Mouse (Mus musculus) brown adipose tissue, adult 24 weeks (tissue): ENCODE measurements around the gene Gsg1. TPM values are rescaled to one million over a fixed set of nuclear protein-coding genes. Genes with fewer than 3 reads are reported as not detected.
A peak's percentile ranks its signal among the peaks of the same experiment; 100 is the strongest.

Experiments
- H3K27ac ChIP-seq: fragments of 200-500 bp; replicated peaks from 2 replicates; pipeline ENCODE4 v1.5.1; 2012; ENCODE audit warnings: low read depth, mild to moderate bottlenecking, low read length
- H3K4me1 ChIP-seq: fragments of 200-500 bp; 2 replicates; pipeline ENCODE4 v1.6.1; 2012; ENCODE audit warnings: low read length, mixed read lengths; ENCODE audit not compliant: control insufficient read depth, insufficient read depth, insufficient read length
- H3K4me3 ChIP-seq: fragments of 200-500 bp; 2 replicates; pipeline ENCODE4 v1.5.1; 2012; ENCODE audit warnings: low read depth, mild to moderate bottlenecking, low read length, moderate library complexity; ENCODE audit not compliant: insufficient read depth
- polyA plus RNA-seq: library from polyadenylated mRNA; stranded (reverse); fragments of >200 nt; gene quantifications from 2 replicates; pipeline ENCODE4 v1.2.4, GENCODE M21; 2012; ENCODE audit not compliant: missing spikeins, insufficient read depth, insufficient read length

Gsg1 gene
- not detected in 2 replicates for polyA plus RNA-seq

DNA sequence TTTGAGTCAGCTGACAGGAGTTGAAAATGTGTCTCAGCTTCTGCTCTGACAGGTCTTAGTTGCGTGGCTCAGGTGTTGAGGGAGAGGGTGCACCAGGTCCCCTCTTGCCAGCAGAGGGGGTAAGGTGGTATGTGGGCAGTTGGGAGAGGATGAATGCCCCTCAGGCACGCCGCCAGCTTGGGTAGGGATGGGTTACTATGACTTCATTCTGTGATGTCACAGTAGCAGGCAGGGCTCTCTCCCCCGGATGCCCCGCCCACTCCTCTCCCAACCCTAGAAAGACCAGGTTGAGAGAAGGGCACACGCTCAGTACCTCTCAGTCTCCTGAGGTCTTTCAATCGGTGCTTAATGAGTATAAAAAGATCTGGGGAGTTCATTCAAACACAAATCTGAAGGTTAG lies at the start of gene Gsg1:
Gene Gsg1, minus strand, starts transcription at position 199 of the 400 bp plus-strand sequence.
- Histone ChIP-seq H3K4me1 (peaks cover 17% of the 10 kb centered on the region), H3K27ac (no peak within 1 kb of the TSS; the same call in 1 of the 2 replicates), H3K4me3 (no peak within 1 kb of the TSS)

GRCm38 (mm10) chr6:135302421-135303125 lies 48.4 kb upstream of the Gsg1 start:
- Histone ChIP-seq H3K4me1 (peaks cover 18% of the 10 kb centered on the region), H3K27ac (peak overlapping the region; percentile 78), H3K4me3 (no peak overlapping the region)

DNA sequence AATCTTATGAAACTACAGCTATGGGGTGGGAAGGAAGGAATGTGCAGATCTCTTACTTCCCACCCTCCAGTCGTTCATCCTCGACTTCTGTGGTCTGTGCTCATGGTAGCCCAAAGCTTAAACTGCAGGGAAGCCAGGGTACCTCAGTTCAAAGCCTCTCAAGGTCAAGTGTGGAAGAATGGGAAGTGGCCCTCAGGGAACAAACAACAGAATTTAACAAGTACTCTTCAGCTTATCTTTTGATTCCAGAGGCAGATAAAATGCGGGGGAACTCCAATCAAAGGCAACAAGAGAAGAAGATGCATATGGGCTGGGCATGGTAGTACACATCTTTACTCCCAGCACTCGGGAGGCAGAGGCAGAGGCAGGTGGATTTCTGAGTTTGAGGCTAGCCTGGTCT lies 46.3 kb upstream of the Gsg1 start:
- Histone ChIP-seq H3K4me3 (no peak overlapping the region), H3K27ac (no peak overlapping the region), H3K4me1 (peaks cover 19% of the 10 kb centered on the region)

GRCm38 (mm10) chr6:135299024-135299550 lies 44.9 kb upstream of the Gsg1 start:
- no peak overlapping the region for H3K4me3 ChIP-seq
- H3K27ac ChIP-seq: no peak overlapping the region
- H3K4me1 ChIP-seq: peaks cover 17% of the 10 kb centered on the region

DNA sequence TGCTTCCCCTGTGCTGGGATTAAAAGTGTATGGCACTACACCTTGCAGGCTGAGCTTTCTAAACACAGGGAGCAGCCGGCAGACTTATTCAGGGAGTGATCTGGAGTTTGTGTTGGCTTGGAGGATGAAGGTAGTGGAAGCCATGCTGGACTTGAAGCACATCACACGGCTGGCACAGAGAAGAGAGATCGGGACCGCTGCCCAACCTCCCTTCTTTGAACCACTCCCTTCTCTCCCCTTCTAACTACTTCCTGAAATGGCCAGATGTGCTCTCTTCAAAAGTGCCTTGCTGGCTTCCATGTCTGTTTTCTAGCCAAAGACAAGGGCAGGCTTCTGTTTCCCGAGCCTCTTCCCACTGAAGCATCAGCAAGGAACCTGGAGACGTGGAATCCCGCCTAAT lies 43.4 kb upstream of the Gsg1 start:
- Histone ChIP-seq H3K27ac (no peak overlapping the region), H3K4me1 (peaks cover 11% of the 10 kb centered on the region), H3K4me3 (no peak overlapping the region)

DNA sequence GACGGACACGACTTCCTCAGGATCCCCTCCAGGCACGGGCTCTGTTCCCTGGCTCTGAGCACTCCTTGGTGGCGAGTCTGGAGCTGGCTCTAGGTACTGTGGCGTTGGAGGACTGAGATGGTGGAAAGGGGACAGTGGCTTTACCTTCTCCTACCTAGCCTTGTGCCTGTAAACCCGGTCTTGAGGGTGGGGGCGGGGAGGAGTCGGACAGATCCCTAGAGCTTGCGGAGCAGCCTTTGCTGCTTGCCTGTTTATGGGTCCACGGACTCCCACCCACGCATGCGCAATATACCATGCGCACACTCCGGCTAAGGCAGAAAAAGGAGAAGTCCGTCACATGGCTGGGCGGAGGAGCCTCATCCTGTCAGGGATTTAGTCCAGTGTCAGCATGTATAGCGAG lies 42.1 kb upstream of the Gsg1 start:
- peak overlapping the region; percentile 33 for H3K4me3 ChIP-seq
- peak overlapping the region; percentile 75 for H3K27ac ChIP-seq
- H3K4me1 ChIP-seq: peaks cover 6% of the 10 kb centered on the region

DNA sequence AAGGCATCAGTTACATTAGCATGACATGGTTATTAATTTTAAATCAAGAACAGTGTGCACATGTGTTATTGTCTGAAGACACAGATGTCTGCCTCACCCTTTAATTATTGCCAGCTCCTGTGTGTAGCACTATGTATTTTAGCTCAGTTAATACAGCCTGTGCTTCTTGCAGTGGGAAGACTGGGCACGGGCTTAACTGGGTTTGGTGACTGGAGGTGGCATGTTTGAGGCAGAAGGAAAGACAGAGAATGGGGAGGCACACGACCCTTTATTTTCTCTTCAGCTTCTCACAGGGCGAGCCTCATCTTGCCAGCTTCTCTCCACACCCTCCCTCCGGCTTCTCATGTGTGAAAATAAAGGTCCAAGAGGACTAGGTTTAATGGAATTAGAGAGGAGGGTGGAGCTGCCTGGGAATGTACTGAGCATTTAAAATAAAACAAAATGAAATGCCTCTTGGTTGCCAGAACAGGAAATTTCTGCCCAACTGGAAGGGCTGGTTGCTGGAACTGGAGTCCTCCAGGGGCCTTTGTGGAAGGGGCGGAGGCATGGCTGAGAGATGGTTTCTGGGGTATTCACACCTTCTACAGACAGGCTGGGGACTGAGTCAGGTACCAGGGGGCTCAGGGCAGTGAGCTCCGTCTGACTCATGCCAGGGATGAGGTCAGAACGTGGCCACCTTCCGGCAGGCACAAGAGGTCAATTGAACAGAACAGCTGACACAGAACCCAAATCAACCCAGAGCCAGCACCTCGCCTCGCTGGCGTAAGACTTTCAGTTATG lies 41.1 kb upstream of the Gsg1 start:
- H3K4me1 ChIP-seq: peaks cover 6% of the 10 kb centered on the region
- H3K27ac ChIP-seq: peak overlapping the region; percentile 94

DNA sequence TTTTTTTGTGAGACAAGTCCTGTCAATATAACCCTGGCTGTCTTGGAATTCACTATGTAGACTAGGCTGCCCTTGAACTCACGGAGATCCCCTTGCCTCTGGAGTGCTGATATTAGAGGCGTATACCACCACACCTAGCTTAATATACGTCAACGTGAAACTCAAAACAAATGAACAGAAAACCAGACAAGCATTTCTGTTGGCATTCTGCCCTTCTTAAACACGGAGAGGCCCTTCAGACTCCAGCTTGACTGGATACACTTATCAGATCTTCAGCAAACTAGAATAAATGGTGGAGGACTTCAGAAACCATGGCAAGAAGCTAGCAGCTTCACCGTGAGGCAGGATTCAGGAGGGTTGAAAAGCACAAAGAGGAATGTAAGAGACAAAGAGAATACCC lies 40.0 kb upstream of the Gsg1 start:
- Histone ChIP-seq H3K4me1 (peaks cover 6% of the 10 kb centered on the region), H3K4me3 (no peak overlapping the region), H3K27ac (no peak overlapping the region)

More for the DNA sequence above, 41.1 kb upstream of the Gsg1 start:
- no peak overlapping the region for H3K4me3 ChIP-seq

- Histone ChIP-seq H3K4me3 (no peak overlapping the region), H3K27ac (no peak overlapping the region), H3K4me1 (peaks cover 6% of the 10 kb centered on the region)
Measured at GRCm38 (mm10) chr6:135292391-135292790, 38.2 kb upstream of the Gsg1 start.

DNA sequence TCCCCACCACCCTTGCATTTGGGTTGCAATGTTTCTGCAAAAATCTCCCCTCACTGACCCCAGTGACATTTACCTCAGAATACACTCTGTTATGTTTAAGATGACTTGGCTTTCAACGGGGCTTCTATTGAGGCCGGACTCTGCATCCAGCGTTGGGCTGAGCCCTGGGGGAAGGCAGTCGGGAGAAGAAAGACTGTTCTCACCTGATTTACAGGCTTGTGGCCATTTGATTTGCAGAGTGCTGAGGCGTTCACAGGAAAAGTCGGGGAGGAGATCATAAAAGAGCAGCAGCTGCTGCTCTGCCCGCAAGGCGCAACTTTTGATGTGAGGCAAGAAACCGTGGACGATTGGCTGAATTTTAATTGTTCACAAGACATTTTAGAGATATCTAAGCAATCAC lies 25.7 kb upstream of the Gsg1 start:
- Histone ChIP-seq H3K27ac (no peak overlapping the region), H3K4me3 (no peak overlapping the region), H3K4me1 (no peaks in the 10 kb centered on the region)

- Histone ChIP-seq H3K4me3 (no peak overlapping the region), H3K27ac (no peak overlapping the region), H3K4me1 (no peaks in the 10 kb centered on the region)
Measured at GRCm38 (mm10) chr6:135279286-135279685, 25.1 kb upstream of the Gsg1 start.

- Histone ChIP-seq H3K27ac (no peak overlapping the region), H3K4me1 (no peaks in the 10 kb centered on the region; the same call in 1 of the 2 replicates), H3K4me3 (no peak overlapping the region)
Measured at GRCm38 (mm10) chr6:135278302-135278701, 24.2 kb upstream of the Gsg1 start.

DNA sequence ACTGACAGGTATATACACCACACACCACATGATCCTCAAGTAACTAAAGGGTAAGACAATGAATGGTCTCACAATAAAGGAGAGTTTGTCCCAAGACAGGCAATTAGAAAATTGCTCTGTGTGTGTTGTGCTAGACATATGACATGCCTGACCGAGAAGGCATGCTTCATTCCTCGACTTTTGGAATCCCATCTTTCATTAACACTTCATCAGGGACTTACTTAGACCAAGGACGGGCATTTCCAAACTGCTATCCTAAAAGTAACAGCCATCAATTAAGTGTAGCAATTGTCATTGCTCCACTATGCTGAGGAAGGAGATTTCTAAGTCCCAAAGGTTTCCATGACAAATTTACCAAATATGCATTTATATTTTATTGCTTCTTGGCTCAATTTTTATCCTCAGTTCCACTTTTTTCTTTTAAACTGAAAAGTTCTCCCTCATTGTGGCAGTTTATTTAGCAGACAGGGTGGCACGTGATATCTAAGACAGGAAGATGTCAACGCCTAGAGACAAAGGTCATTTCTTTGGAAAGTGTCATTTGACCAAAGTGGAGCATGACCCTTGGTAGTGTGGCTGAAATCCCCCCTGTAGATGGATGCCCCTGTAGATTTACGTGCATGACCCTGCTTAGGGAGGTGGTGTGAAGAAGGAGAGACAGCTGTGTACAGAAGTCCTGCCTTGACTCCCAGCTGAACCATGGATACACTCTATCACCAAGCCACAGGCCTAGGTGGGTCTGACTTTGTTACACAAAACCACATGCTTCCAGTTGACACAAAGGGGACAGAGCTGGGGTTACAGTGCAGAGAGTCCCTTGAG lies 22.5 kb upstream of the Gsg1 start:
- no peak overlapping the region for H3K4me3 ChIP-seq
- no peak overlapping the region for H3K27ac ChIP-seq
- H3K4me1 ChIP-seq: no peaks in the 10 kb centered on the region; the same call in 1 of the 2 replicates

DNA sequence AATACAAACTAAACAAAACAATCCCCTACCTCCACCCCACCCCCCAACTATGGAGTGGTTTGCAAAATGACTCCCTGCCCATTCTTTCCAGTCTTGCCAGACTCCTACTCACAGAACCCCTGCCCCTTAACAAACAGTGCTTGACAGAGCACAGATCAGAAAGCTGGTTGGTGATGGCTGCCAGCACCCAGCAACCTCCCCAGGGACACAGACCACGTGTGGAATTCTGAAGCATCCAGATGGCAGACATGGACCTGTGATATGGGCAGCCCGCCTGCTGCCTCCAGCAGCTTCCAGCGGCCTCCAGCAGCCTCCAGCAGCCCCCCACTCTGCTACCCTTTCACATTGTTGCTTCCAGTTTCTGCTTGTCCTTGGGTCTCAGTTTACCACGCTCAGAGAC lies 21.1 kb upstream of the Gsg1 start:
- H3K27ac ChIP-seq: no peak overlapping the region
- H3K4me1 ChIP-seq: no peaks in the 10 kb centered on the region; the same call in 1 of the 2 replicates

DNA sequence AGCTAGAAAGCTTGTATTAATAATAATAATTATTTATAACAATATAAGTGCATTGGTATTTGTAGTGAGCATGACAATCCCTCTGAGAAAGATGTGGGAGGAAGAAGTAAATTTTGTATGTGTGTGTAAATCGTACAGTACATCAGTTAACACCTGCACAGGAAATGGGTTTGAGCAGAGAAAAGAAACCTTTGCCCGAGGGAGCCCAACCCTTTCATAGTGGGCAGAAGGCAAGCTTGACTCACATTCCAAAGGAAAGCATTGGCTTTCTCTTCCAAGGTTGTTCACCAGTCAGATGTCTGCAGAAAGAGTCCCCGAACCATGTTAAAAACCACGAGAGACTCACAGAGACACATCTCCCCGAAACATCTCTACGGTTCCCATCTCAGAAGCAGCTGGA lies 18.9 kb upstream of the Gsg1 start:
- H3K4me3 ChIP-seq: no peak overlapping the region
- no peaks in the 10 kb centered on the region; the same call in 1 of the 2 replicates for H3K4me1 ChIP-seq
- no peak overlapping the region for H3K27ac ChIP-seq

More for the DNA sequence above, 21.1 kb upstream of the Gsg1 start:
- H3K4me3 ChIP-seq: no peak overlapping the region
